ENCODE assay signal across 19 mouse cellular contexts in genomic region chr11:97953939-97954275, GRCm38 (mm10). TPM values are rescaled to one million over a fixed set of nuclear protein-coding genes. Genes with fewer than 3 reads are reported as not detected.
"Had no signal": no experiment of that assay in that cellular context is flagged by ENCODE, and none has a peak within 500 bp of the region (broad histone marks: within the 10 kb centered on the region; RNA-seq: fewer than 3 reads in every experiment).

No protein-coding gene starts in this region.

- H3K4me3 ChIP-seq: myocyte; neural tube, embryonic 13.5 days; neural tube, embryonic 15.5 days had no signal

- H3K9ac ChIP-seq: liver, embryonic 14.5 days; lung, embryonic 14.5 days; neural tube, embryonic 13.5 days; neural tube, embryonic 15.5 days had no signal

- H3K27ac ChIP-seq: liver, embryonic 14.5 days; neural tube, embryonic 13.5 days; neural tube, embryonic 15.5 days had no signal

- H3K4me2 ChIP-seq: midbrain, embryonic 11.5 days; neural tube, embryonic 13.5 days; neural tube, embryonic 15.5 days had no signal

- H3K36me3 ChIP-seq: neural tube, embryonic 13.5 days; neural tube, embryonic 15.5 days had no signal

- ATAC-seq: midbrain, embryonic 16.5 days had no signal

- DNase-seq: lung, adult 18-20 months; lung, postnatal 10 days; lung, postnatal 4 days; retina, postnatal 1 day; right cerebral cortex, adult 18-20 months; right cerebral cortex, postnatal 25 days; right cerebral cortex, postnatal 4 days; spleen, adult 18-20 months; thymus, adult 18-20 months; thymus, postnatal 14 days; thymus, postnatal 36 days had no signal

- H3K27me3 ChIP-seq: neural tube, embryonic 13.5 days; neural tube, embryonic 15.5 days had no signal

- H3K9me3 ChIP-seq: neural tube, embryonic 13.5 days; neural tube, embryonic 15.5 days had no signal

RNA-seq across cellular contexts. Expression of gene Plxdc1, which starts 32.3 kb away (rescaled TPM):
- polyA plus RNA-seq: midbrain, embryonic 11.5 days; neural tube, embryonic 11.5 days had no signal
